Mouse (Mus musculus) thymus, postnatal 25 days (tissue): ENCODE results near the gene Hps6.

Experiments used
- DNase-seq: peaks from one replicate; pipeline ENCODE4 v3.0.0; 2022

The Hps6 gene

GRCm38 (mm10) chr19:46045696-46046311 is 42.5 kb downstream of the Hps6 start:
- DNase-seq, result no peak

- DNase-seq, result no peak
Measured at GRCm38 (mm10) chr19:46046621-46047025, 43.3 kb downstream of the Hps6 start.

- DNase-seq, result no peak
Measured at GRCm38 (mm10) chr19:46047426-46047825, 44.1 kb downstream of the Hps6 start.

- no peak for DNase-seq
Measured at GRCm38 (mm10) chr19:46049129-46049528, 45.8 kb downstream of the Hps6 start.

GRCm38 (mm10) chr19:46050462-46050861 is 47.2 kb downstream of the Hps6 start:
- peak; percentile 60 for DNase-seq
